In genomic region chr11:46134899-46135298, GRCm38 (mm10) we compare ENCODE assay signal across 14 mouse cellular contexts. TPM values are rescaled to one million over a fixed set of nuclear protein-coding genes. Genes with fewer than 3 reads are reported as not detected.
DNase-seq lines count a peak whose midpoint lies in the region; ATAC-seq lines count a peak whose summit lies in the region.
"Had no signal": no experiment of that assay in that cellular context is flagged by ENCODE, and none has a peak within 500 bp of the region (broad histone marks: within the 10 kb centered on the region; RNA-seq: fewer than 3 reads in every experiment).

No protein-coding gene starts in this region.

- DNase-seq in brain, adult 2 months (ENCODE audit: low read depth, low spot score): peak; percentile 90
- peak; percentile 36 to 38 for DNase-seq in layer of hippocampus, adult 8-10 months (ENCODE audit: low spot score in 2 of 2)
- DNase-seq in right cerebral cortex, postnatal 10 days (ENCODE audit: low spot score in 2 of 2): peak; percentile 47 to 73
- DNase-seq in cerebellum, adult 11-12 months: no peak
- DNase-seq in lung, postnatal 25 days (ENCODE audit: low spot score): no peak
- DNase-seq: adrenal gland, postnatal 10 days; liver; lung, embryonic 14.5 days; retina, postnatal 1 day had no signal

- ATAC-seq in CD4-positive, CD25-positive, alpha-beta regulatory T cell, adult 4 months: peak; percentile 73
- no peak for ATAC-seq in monocyte, adult 5-6 weeks (replicated peaks; ENCODE audit: insufficient number of reproducible peaks, low FRiP score, low TSS enrichment, poor library complexity, severe bottlenecking)
- ATAC-seq: intestine, postnatal 0 days had no signal

RNA-seq across cellular contexts. Expression of gene Nipal4, which starts 31.4 kb away (rescaled TPM):
- polyA plus RNA-seq in CD4-positive, CD25-positive, alpha-beta regulatory T cell, adult 4 months (2017; shearing (Covaris generic)): under 1 TPM in 1 of 2 experiments, not detected in 1; 0.27 TPM
- total RNA-seq in layer of hippocampus, adult 8-10 months (2022): 1 to 10 TPM; 2.1 to 2.6 (median 2.2) TPM
- total RNA-seq in monocyte, adult 5-6 weeks (2017): not detected in 3 replicates
- total RNA-seq: common myeloid progenitor, adult 5-6 weeks had no signal
- polyA plus RNA-seq: neural tube, embryonic 14.5 days had no signal

Comparison
In these comparisons a context has a peak if more than half of its experiments do, and no peak if none do; other contexts are left out.
1. DNase-seq: peak in brain, adult 2 months (single experiment), layer of hippocampus, adult 8-10 months (2 of 2) and right cerebral cortex, postnatal 10 days (2 of 2); none in cerebellum, adult 11-12 months (single experiment) and lung, postnatal 25 days (single experiment).